Mouse (Mus musculus) forelimb bud, embryonic 11.5 days (tissue): ENCODE data around the gene Zbtb39.

Experiments
- DNase-seq: peaks from one replicate; pipeline ENCODE4 v3.0.0-alpha.2; 2012; ENCODE audit warnings: low read depth, low spot score

Zbtb39 gene

DNA sequence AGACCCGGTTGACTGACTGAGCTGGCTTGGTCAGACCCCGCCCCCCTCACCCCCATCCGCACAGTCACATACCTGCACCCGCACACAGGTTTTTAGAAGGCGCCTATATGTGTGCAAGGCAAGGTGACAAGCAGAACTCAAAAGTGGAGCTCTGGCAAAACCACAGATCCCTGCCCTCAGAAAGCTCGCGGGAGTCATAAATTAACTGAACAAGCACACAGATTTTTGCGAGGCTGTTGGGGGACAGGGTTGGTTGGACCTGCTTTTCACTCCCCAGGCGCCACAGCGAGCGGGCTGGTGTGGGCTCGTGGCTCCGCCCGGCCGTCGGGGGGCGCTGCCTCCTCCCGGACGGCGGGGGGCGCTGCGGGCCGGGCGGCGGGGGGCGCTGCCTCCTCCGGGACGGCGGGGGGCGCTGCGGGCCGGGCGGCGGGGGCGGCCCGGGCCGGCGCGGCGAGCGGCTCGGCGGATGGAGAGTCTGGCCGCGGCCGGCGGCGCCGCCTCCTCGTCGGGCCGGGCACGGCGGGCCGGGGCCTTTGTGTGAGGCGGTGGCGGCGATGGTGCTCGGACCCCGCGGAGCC is at the start of gene Zbtb39:
Gene Zbtb39, plus strand, starts transcription at position 456 of the 578 bp plus-strand sequence.
- peak; percentile 76 for DNase-seq

DNA sequence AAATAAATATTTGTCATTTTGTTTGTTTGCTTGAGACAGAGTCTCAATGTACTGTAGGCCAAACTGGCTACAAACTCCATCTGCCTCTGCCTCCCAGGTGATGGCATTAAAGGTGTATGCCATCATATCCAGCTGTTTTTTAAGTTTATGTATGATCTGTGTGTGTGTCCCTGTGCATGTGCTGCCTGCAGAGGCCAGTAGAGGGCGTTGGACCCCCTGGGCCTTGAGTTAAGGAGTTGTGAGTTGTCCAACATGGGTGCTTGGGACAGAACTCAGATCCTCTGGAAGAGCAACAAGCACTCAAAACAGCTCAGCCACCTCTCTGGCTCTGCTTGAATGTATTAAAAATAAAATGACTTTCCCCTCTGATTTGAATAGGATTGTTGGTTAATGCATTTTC is 48.3 kb upstream of the Zbtb39 start:
- no peak for DNase-seq

DNA sequence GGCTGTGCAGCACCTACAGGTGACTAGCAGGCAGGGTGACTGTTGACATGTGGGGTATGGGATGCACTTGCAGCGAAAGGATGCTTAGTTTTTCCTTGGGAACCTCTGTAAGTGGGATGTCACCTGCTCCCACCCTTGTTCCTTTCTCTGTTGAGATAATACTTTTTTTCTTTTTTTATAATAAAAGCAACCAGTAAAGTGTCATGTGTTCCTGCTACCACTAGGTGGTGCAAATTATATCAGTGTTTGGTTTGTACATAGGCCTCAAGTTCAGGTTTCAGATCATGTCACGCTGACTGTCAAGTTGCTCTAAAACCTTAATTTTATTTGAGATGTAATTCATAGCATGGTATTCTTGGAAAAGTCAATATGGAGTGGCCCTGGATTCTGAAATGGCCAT is 44.7 kb upstream of the Zbtb39 start:
- DNase-seq = no peak

DNA sequence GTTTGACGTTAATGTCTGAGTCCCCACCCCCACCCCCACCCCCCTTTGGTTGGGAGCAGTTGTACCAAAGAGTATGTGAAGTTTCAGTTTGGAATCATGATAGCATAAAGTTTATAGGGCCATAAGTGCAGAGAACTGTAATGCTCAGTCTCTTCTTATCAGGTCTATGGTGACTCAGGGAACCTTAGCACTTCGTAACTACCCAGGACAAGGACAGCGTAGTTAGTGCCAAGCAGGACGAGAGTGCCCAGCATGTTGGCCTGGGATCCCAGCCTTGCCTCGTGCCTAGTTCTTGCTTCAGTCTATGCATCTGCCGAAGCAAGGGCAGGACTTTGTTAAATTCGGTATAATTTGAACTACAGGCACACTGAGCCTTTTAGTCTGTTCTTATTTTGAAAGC is 43.6 kb upstream of the Zbtb39 start:
- DNase-seq = no peak

DNA sequence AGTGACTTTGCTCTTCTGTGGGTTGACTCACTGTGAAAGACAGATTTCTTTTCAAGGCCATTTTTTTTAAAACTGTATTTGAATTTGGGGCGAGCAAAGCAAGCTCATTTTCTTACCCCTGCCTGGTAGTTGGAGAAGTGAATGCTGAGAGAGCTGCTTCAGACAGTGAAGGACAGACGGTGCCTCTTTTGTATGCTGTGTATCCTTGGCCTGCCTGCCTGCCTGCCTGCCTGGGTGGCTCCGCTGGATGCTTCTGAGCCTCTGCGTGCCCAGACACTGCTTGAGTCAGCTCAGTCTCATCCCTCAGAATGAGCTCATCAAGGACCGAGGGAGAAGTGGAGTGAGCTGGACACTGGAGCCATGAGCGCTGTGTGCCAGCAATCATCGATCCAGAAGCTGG is 40.4 kb upstream of the Zbtb39 start:
- no peak for DNase-seq

DNA sequence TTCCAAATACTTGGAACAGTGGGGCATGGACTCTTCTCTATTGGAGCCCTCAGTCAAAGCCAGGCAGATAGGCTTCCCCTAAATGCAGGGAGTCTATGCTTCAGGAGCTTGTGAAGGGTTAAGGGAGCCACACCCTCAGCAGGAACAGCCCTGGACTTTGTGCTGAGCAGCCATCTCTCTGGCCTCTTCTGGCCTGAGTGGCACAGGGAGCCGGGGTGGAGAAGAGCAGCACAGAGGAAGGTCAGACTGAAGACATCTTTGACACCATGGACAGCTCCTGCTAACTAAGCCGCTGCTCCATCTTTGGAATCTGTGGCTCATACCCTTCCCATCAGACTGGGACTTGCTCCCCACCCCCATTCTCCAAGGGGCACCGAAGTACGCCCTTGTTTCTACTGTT is 36.0 kb upstream of the Zbtb39 start:
- DNase-seq = no peak

DNA sequence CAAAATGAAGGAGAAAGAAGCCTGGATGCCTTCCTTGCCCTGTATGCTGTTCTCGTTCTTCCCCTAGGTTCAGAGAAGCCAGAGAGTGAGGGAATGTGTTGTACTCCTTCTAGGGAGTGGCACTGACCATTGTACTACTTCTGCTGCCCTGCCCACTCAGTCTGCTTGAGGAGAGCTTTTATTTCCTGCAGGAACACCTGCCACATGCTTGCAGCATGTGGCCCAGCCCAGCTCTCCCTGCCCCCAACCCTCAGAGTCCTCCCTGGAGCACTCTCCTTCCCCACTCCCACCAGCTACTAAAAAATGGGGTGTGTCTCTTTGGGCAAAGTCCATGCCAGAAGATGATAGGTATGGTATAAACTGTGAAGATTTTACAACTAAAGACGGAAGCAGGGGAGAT is 35.0 kb upstream of the Zbtb39 start:
- no peak for DNase-seq

DNA sequence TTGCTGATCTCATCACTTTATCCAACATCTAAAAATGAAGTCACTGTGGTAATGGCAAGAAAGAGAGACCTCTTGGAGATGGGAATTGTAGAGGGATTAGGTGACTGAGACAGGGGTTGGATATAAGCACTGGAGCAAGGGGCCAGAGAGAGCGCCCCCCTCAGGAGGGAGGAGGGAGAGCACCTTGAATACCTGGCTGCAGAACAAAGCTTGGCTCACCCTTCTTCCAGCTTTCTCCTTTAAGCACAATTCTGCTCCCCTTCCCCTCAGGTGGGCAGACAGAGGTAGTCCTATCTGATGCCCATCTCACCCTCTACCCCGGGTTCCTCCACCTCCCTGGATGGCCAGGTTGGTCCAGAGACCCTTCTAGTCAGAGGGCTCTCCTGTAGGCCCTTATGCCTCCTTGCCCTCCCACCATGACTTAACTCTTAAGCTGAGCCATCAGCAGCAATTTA is 34.5 kb upstream of the Zbtb39 start, which contains the start of gene Myo1a:
Gene Myo1a, plus strand, starts transcription at position 405 of the 455 bp plus-strand sequence.
- no peak for DNase-seq

DNA sequence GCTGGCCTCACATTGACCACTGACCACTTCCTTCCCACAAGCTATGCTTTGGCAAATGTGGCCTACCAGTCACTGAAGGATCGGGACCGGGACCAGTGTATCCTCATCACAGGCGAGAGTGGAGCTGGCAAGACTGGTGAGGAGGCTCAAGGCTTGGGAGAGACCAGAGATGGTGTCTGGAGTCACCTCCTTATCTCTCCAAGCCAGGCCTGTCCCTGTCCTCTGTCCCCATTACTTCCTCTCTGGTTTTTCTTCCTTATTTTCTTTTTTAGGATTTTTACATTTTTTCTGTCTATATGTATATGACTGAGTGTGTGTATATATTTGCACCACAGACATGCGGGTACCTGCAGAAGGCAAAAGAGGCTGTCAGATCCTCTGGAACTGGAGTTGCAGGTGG is 33.6 kb upstream of the Zbtb39 start:
- no peak for DNase-seq

DNA sequence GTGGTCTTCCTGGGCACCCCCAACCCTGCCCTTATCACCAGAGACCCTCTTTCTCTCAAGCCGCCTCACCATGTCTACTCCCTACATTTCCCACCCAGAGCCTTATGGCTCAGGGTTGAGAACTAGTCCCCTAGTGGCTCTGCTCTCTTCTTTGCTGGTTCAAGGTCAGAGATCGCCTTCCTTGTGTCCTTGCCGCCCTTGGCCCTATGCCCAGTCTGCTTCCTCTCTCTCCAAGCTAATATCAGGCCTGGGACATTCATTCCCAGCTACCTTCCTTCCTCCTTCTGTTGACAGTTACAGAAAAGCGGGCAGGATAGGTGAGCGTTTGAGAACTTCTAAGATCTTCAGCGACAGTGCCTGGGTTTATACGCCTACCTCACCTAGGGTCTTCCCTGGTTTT is 31.6 kb upstream of the Zbtb39 start:
- no peak for DNase-seq

DNA sequence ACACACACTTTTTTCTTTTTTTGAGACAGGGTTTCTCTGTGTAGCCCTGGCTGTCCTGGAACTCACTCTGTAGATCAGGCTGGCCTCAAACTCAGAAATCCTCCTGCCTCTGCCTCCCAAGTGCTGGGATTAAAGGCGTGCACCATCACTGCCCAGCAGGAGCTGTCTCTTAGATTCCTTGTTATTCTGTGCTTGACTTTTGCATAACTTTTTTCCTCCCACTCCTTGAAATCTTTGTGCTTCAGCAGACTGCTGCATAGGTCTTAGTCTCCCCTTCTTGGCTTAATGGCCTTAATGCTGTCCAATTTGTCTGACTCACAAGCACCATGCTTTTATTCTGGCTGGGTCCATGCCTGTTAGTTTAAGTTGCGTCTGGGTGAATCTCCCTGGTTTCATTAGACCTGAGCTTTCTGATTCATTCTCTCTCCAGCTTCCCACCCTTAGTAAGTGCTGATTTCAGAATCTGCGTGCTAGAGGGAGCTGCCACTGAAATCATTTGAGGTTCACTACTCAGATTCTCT is 30.4 kb upstream of the Zbtb39 start:
- DNase-seq = no peak

DNA sequence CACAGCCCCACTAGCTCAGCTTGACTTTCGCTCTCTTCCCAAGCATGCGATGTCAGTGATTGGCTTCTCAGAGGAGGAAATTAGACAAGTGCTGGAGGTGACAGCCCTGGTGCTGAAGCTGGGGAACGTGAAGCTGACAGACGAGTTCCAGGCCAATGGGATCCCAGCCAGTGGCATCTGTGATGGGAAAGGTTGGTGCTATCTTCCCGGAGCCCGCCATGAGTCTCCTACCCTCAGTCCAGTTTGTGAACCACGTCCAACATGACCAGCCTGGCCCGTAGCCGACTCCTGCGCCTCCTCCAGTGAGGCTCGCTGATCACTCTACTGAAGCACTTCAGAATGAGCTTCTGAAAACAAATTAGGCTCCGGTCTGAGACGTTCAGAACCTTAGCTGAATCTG is 29.0 kb upstream of the Zbtb39 start:
- no peak for DNase-seq

DNA sequence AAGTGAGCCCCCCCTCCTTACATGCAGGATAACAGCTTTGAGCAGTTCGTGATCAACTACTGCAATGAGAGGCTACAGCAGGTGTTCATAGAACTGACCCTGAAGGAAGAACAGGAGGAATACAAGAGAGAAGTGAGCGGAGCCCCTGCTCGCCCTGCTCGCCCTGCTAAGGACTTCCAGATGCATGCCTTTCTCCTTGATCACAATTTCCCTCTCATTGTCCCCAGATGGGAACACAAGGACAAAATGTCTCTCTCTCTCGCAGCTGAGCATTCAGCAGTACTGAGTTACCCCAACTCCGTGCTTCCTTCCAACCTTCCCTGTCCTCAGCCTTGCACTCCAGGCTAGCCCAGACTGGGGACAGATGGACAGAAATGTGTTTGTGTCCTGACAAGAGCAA is 26.6 kb upstream of the Zbtb39 start:
- DNase-seq = peak; percentile 64

DNA sequence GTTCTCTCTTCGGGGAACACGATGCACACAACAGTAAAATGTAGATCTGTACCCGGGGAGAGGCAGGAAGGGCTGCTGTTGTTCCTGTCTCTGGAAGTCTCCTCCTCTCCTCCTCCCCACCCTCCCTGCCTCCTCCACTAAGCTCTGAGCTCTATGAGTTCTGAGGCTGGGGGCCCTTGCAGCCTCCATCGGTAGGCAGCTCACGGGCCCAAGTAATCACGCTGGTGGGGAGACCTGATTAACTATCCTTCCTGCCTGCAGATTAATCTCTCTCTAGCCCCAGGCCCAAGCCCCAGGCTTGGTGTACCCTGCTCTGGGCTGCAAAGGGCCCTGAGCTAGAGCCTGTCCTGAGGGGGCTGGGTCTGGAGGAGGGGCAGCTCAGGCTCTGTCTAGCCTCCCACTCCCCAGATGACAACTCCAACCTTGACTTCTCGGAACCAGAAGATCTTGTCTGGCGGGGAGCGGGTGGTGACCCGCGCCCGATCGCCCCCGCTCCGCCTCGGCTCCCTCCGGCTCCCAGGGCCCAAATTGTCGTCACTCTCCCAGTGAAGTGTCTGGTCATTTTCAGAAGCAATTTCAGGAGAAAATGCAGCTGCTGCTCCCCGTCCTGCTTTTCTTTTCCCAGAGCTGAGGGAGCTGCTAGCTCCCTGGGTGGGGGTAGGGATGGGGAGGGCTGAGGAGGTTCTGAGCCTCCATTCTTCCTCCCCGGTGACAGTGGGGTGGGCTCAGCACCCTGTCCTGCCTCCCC is 17.5 kb upstream of the Zbtb39 start:
- no peak for DNase-seq

DNA sequence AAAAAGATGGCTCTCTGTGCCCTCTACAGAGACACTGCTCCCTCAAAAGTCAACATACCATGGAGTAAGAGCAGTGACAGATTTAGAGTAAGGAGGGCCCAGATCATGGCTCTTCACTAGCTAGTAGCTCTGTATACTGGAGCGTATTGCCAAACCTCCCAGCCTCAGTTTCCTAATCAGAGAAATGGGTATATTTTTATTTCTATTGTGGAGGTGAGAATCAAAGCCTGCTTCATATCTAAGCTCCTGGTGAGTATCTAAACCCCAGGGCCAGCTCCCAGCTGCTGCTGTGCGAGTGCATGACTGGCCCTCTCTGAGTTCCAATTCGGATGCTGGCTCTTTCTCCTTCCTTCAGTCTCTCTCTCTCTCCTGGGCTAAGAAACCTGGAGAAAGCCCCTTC is 15.2 kb upstream of the Zbtb39 start, which contains the start of gene Tac2:
Gene Tac2, plus strand, starts transcription at position 301 of the 400 bp plus-strand sequence.
- DNase-seq = no peak

DNA sequence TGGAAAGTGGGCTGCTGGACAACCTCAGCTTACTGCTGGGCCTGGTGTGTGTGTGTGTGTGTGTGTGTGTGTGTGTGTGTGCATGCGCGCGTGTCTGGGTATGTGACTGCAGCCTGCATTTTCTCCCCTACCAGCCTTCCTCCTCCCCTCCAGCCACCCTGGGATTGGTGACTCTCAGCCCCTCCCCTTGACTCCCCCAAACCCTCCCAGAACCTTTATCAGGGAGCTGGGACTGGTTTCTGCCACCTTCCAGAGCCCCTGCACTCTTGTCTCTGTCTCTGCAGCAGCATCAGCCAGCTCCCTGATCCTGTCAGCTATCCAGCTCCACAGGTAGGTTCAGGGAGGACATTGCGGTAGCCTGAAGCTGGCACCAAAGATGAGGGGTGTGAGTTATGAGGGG is 14.2 kb upstream of the Zbtb39 start:
- no peak for DNase-seq

DNA sequence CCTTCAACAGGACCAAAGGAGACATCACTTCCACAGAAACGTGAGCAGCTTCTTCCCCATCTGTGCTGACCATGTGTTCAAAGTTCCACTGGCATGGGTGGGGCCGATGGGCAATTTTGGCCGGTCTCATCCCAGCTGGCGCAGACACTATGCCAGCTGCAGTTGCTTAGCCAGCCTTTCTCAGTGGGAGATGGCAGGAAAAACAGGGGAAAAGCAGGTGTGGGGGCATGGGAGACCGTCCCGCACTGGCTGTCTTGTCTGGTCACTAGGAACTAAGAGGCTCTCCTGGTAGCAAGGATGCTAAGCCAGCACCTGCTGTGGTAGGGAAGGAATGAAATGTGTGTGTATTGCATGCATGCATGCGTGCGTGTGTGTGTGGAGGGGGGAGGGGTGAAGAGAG is 10.9 kb upstream of the Zbtb39 start:
- no peak for DNase-seq

DNA sequence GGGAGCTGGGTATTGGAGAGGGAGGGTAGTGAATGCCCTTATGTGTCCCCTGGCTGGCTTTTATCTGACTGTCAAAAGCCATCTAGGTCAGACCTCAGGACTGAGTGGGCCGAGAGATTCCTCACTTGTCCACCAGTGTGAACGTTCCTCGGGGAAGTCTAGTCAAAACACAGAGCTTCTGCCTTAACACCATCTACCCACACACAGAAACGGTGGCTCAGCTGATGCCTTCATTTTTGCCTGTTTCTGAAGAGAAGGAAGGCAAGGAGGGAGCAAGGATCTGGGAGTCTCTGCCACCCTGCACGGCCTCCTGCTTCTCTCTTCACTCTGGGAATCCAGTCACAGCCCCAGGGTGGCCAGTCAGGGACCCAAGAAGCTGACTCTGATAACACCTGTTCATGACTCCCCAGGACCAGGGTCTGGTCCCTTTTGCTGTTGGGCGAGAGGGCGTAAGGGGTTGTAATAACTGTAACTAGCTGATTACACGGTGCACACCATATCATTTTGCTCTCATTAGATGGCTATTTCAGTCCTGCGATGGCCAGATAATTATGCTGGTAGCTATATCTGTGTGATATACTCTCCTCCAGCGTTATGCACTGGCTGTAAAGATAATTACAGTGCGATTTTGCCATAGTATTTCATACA is 8.9 kb upstream of the Zbtb39 start:
- no peak for DNase-seq

DNA sequence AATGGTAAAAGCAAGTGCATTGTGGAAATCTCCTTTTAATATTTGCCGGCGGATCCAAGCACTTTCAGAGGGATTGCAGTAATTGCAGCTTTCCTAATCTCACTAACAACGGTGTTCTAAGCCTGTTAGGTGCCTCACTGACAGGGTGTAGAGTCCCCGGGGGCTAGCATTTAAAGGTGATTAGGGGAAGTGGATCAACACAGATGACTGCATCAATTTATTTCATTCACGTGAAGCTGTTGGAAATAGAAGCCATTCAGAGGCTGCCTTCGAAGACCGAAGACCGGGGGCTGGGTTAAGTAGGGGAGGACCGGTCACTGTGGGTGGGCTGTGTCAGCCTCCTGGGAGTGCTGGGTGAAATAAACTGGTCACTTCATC is 8.4 kb upstream of the Zbtb39 start:
- DNase-seq = no peak

DNA sequence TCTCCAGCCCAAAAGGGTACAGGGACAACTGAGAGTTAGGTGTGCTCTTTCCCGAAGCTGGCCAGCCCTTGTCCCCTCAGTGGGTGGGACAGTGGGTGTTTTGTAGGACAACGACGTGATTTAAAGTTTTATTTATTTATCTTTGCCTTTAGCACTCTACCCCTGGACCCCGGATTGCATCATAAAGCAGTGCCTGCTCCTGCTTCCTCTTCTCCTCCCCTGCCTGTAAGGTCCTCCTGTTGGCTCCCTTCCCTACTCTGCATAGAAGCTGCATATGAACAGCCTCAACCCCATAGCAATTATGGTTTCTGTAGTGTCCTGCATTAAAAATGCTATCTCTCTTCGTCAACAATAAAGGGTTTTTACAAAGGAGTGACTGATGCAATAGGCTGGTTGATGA is 7.9 kb upstream of the Zbtb39 start:
- no peak for DNase-seq

DNA sequence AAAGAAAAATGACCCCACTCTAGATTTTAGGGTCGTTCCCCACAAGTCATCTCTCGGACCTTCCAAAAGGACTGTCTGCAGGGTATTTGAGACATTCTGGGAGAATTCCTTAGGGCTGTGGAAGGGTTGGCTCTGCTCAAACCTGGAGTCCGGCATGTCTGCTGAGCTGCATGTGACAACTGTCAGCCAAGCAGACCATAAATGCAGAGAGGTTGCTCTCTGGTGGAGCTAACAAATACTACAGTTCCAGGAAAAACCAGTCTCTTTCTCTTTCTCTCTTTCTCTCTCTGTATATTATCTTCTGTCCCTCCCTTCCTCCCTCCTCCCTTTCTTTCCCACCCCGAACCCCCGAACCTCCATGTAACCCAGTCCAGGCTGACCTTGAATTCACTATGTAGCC is 4.9 kb upstream of the Zbtb39 start:
- no peak for DNase-seq

DNA sequence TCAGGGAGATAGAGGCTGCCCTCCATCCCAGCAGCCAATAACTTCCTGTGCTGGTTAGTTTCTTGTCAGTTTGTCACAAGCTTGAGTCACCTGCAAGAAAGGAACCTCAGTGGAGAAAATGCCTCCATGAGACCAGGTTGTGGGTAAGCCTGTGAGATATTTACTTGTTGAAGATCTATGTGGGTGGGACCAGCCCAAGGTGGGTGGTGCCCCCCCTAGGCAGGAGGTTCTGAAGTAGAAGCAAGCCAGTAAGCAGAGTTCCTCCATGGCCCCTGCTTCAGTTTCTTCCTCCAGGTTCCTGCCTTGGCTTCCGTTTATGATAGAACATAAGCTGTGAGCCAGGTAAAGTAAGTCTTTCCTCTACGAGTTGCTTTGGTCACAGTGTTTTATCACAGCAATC is 3.1 kb upstream of the Zbtb39 start:
- DNase-seq = no peak

DNA sequence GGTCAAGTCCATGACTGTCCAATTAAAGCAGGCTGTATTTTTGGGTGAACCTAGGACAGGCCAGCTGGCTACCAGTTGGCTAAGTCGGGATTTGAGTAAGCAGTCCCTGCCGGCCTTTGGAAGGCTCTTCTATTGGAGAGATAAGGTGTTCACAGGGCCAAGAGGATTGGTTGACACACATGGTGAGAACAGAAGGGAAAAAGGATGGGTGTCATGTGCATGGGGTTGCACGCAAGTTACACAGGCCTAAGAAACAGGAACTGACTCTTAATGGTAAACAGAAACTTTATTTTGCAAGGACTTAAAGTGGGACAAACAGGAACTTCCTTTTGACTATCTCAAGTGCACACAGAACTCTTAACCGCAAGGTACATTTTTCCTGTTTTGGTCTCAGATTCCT is 2.4 kb upstream of the Zbtb39 start:
- no peak for DNase-seq
